16 mouse cellular contexts compared by ENCODE assay signal in the genomic region with DNA sequence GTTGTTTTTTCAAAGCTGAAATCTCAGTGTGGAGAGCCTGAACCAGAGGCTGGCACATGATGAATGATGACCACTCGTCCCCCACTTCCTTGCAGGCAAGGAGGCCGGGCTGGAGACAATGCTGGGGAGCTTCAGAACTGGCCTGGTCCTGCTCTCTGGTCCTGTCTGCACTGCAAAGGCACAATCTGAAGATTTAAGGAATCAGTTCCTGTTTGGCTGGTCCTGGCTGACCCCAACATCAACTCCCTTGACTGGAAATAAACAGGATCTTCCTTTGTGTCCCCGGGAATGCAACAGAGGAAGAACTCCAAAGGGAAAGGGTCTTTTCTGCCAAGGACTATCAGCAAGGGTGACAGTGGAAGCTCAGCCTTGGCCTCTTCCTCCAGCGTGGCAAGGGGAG. TPM values are rescaled to one million over a fixed set of nuclear protein-coding genes. Genes with fewer than 3 reads are reported as not detected.
A peak's percentile ranks its signal among the peaks of the same experiment; 100 is the strongest.
DNase-seq lines count a peak whose midpoint lies in the region; ATAC-seq lines count a peak whose summit lies in the region.
"Had no signal": no experiment of that assay in that cellular context is flagged by ENCODE, and none has a peak within 500 bp of the region (broad histone marks: within the 10 kb centered on the region; RNA-seq: fewer than 3 reads in every experiment).

No protein-coding gene starts in this region.

- peaks cover 10% of the 10 kb centered on the region for H3K4me1 ChIP-seq in liver, embryonic 15.5 days (replicated peaks)
- H3K4me1 ChIP-seq in kidney, embryonic 15.5 days: peaks cover 21% of the 10 kb centered on the region

- H3K9me3 ChIP-seq in liver, embryonic 15.5 days (replicated peaks): no peaks in the 10 kb centered on the region
- no peaks in the 10 kb centered on the region for H3K9me3 ChIP-seq in kidney, embryonic 15.5 days (replicated peaks)
- H3K9me3 ChIP-seq: G1E; heart, embryonic 10.5 days had no signal

- peak; percentile 23; the same call in 1 of the 2 replicates for ATAC-seq in liver, embryonic 15.5 days (ENCODE audit: insufficient read depth)
- no peak for ATAC-seq in kidney, embryonic 15.5 days (replicated peaks; ENCODE audit: low FRiP score)
- ATAC-seq: forebrain, postnatal 0 days; hindbrain, postnatal 0 days had no signal

- no peaks in the 10 kb centered on the region for H3K36me3 ChIP-seq in liver, embryonic 15.5 days (replicated peaks)
- no peaks in the 10 kb centered on the region for H3K36me3 ChIP-seq in kidney, embryonic 15.5 days
- H3K36me3 ChIP-seq: G1E; heart, embryonic 10.5 days had no signal

- H3K27ac ChIP-seq in liver, embryonic 15.5 days (replicated peaks): no peak overlapping the region
- peak overlapping the region; percentile 30; the same call in 1 of the 2 replicates for H3K27ac ChIP-seq in kidney, embryonic 15.5 days
- H3K27ac ChIP-seq: heart, embryonic 10.5 days; hindbrain, postnatal 0 days; left cerebral cortex, adult 2 months; stomach, postnatal 0 days had no signal

- peaks cover 9% of the 10 kb centered on the region; the same call in 1 of the 2 replicates for H3K27me3 ChIP-seq in liver, embryonic 15.5 days
- H3K27me3 ChIP-seq in kidney, embryonic 15.5 days: peaks cover 12% of the 10 kb centered on the region; the same call in 1 of the 2 replicates

- H3K4me3 ChIP-seq in liver, embryonic 15.5 days (replicated peaks): no peak overlapping the region
- no peak overlapping the region for H3K4me3 ChIP-seq in kidney, embryonic 15.5 days (replicated peaks)
- H3K4me3 ChIP-seq: heart, embryonic 10.5 days; left cerebral cortex, adult 2 months had no signal

- no peak overlapping the region for H3K4me2 ChIP-seq in liver, embryonic 15.5 days
- H3K4me2 ChIP-seq in kidney, embryonic 15.5 days: no peak overlapping the region

- 29% methylated on average over 4 of the region's 4 CpGs for WGBS in liver, embryonic 15.5 days (ENCODE audit: insufficient replicate concordance)
- 41% methylated on average over 4 of the region's 4 CpGs for WGBS in kidney, embryonic 15.5 days

- DNase-seq in liver: no peak
- DNase-seq in lung, adult 18-20 months: peak; percentile 64 to 78
- peak; percentile 80 for DNase-seq in lung, postnatal 36 days
- DNase-seq in yolk sac, embryonic 10.5 days (ENCODE audit: low spot score): no peak
- DNase-seq in left cerebral cortex, adult 9 months (ENCODE audit: low spot score in 2 of 2): no peak
- DNase-seq in urinary bladder, postnatal 25 days (ENCODE audit: low spot score): no peak
- DNase-seq: cerebellum, postnatal 25 days; forebrain, postnatal 0 days; thymus, postnatal 25 days had no signal

- H3K9ac ChIP-seq in liver, embryonic 15.5 days: no peak overlapping the region
- H3K9ac ChIP-seq in kidney, embryonic 15.5 days: no peak overlapping the region
- H3K9ac ChIP-seq: forebrain, postnatal 0 days had no signal

RNA-seq across cellular contexts. Expression of a gene that starts 4.7 kb away (rescaled TPM):
- polyA plus RNA-seq in liver, embryonic 15.5 days (2015; fragmentation: Nextera tagmentation; extraction: Ambion mirVana): 0.13 and 0.28 TPM in 2 replicates
- polyA plus RNA-seq in kidney, embryonic 15.5 days (2015; fragmentation: Nextera tagmentation; extraction: Ambion mirVana): 0.90 and 1.1 TPM in 2 replicates
- polyA plus RNA-seq: G1E had no signal

RNA-seq across cellular contexts. Expression of a gene that starts 25.4 kb away (rescaled TPM):
- 0.74 and 0.91 TPM in 2 replicates for polyA plus RNA-seq in liver, embryonic 15.5 days (2015; fragmentation: Nextera tagmentation; extraction: Ambion mirVana)
- 37.0 and 39.5 TPM in 2 replicates for polyA plus RNA-seq in kidney, embryonic 15.5 days (2015; fragmentation: Nextera tagmentation; extraction: Ambion mirVana)

Comparison
In these comparisons a context has a peak if more than half of its experiments do, and no peak if none do; other contexts are left out.
1. DNase-seq: peak in lung, adult 18-20 months (2 of 2) and lung, postnatal 36 days (single experiment); none in liver (single experiment), yolk sac, embryonic 10.5 days (single experiment), left cerebral cortex, adult 9 months (0 of 2) and urinary bladder, postnatal 25 days (single experiment).
2. RNA of a gene that starts 25.4 kb away (polyA plus RNA-seq): 37.0 to 39.5 TPM in kidney, embryonic 15.5 days; 0.74 to 0.91 TPM in liver, embryonic 15.5 days; every median in the first group is over 10 times any median in the second.